Mouse (Mus musculus) midbrain, embryonic 13.5 days (tissue): Measurements from ENCODE around the gene Il13. TPM values are rescaled to one million over a fixed set of nuclear protein-coding genes. Genes with fewer than 3 reads are reported as not detected.

Source experiments
- ATAC-seq: fragments of 200-750 bp; cut with Nextera tagmentation; 2 replicates; pipeline ENCODE4 v1.8.0; 2017; ENCODE audit warnings: mild to moderate bottlenecking, moderate TSS enrichment, moderate library complexity
- H3K27ac ChIP-seq: fragments of 300-500 bp; sonication (generic); 2 replicates; pipeline ENCODE4 v1.5.1; 2015; ENCODE audit warnings: inconsistent platforms, mild to moderate bottlenecking, moderate library complexity
- H3K27me3 ChIP-seq: fragments of 300-500 bp; sonication (generic); 2 replicates; pipeline ENCODE4 v1.6.1; 2015; ENCODE audit warnings: mild to moderate bottlenecking, inconsistent platforms
- H3K36me3 ChIP-seq: fragments of 300-500 bp; sonication (generic); 2 replicates; pipeline ENCODE4 v1.6.1; 2015; ENCODE audit warnings: mild to moderate bottlenecking, inconsistent platforms
- H3K4me1 ChIP-seq: fragments of 300-500 bp; sonication (generic); replicated peaks from 2 replicates; pipeline ENCODE4 v1.6.1; 2015; ENCODE audit warnings: inconsistent platforms
- H3K4me2 ChIP-seq: fragments of 300-500 bp; sonication (generic); replicated peaks from 2 replicates; pipeline ENCODE4 v1.6.1; 2015; ENCODE audit warnings: moderate library complexity, mild to moderate bottlenecking, inconsistent platforms
- H3K4me3 ChIP-seq: fragments of 300-500 bp; sonication (generic); replicated peaks from 2 replicates; pipeline ENCODE4 v1.5.1; 2015; ENCODE audit warnings: mild to moderate bottlenecking, inconsistent platforms
- H3K9ac ChIP-seq: fragments of 300-500 bp; sonication (generic); replicated peaks from 2 replicates; pipeline ENCODE4 v1.6.1; 2015; ENCODE audit warnings: mild to moderate bottlenecking, inconsistent platforms
- H3K9me3 ChIP-seq: fragments of 300-500 bp; sonication (generic); 2 replicates; pipeline ENCODE4 v1.6.1; 2016; ENCODE audit warnings: mild to moderate bottlenecking, inconsistent platforms
- WGBS: fragments of 180-500 bp; shearing (Covaris S2); methylation state at CpG from one replicate; pipeline ENCODE4 v1.1.7; 2015; 5-methylcytosine and 5-hydroxymethylcytosine counted together
- polyA plus RNA-seq: library from polyadenylated mRNA; unstranded; fragments of >200 nt; fragmentation: Nextera tagmentation; extraction: Ambion mirVana; gene quantifications from 2 replicates; pipeline ENCODE4 v1.2.1, GENCODE M21; 2015

The Il13 gene
- polyA plus RNA-seq, 1 experiment from 2014 or later, result not detected

DNA sequence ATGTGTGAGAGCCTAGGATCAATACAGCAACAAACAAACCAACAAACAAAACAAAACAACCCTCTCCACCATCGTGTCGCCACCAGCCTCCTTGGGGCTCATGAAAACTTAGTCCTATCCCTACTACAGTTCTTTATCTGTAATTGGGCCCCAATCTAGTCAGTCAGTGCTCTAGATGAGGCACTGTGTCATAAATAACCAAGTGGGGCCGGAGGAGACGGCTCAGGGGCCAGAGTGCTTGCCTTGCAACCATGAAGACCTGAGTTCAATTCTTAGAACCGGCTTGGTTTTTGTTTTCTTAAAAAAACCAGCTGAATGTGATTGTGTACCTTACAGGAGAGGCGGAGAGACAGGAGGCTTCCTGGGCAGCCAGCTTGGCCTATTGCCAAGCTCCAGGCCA lies 19.3 kb downstream of the Il13 start:
- no peak for ATAC-seq

DNA sequence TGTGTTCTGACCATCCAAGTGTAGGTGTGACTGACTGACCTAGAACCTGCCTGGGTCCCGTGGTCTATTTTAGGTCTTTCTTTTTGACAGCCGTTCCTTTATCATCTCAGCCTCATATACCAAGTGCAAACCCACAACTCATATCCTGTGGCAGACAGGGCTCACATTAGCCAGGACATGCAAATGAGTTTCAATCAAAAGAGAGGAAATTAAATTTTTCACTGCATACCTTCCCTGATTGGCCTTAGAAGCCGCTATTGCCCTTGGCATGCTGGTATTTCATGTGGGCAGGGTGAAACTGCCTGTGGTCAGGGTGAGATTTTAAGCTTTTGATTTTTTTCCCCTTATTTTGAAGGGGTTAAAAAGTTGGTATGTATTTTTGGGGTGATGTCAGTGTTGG lies 24.8 kb downstream of the Il13 start:
- no peaks in the 10 kb centered on the region for H3K36me3 ChIP-seq
- H3K27ac ChIP-seq, result no peak overlapping the region
- no peaks in the 10 kb centered on the region for H3K9me3 ChIP-seq
- no peak overlapping the region for H3K9ac ChIP-seq
- H3K4me2 ChIP-seq, result no peak overlapping the region
- no peak for ATAC-seq
- 90% methylated on average over 3 of the region's 3 CpGs for WGBS
- no peak overlapping the region for H3K4me3 ChIP-seq
- H3K27me3 ChIP-seq, result no peaks in the 10 kb centered on the region
- peaks cover 10% of the 10 kb centered on the region for H3K4me1 ChIP-seq

More for the DNA sequence above, 19.3 kb downstream of the Il13 start:
- Histone ChIP-seq H3K9me3 (no peaks in the 10 kb centered on the region), H3K4me1 (no peaks in the 10 kb centered on the region), H3K36me3 (no peaks in the 10 kb centered on the region), H3K27me3 (no peaks in the 10 kb centered on the region), H3K4me2 (no peak overlapping the region), H3K4me3 (no peak overlapping the region), H3K27ac (no peak overlapping the region), H3K9ac (no peak overlapping the region)
- WGBS, result 83% methylated on average over 6 of the region's 6 CpGs

DNA sequence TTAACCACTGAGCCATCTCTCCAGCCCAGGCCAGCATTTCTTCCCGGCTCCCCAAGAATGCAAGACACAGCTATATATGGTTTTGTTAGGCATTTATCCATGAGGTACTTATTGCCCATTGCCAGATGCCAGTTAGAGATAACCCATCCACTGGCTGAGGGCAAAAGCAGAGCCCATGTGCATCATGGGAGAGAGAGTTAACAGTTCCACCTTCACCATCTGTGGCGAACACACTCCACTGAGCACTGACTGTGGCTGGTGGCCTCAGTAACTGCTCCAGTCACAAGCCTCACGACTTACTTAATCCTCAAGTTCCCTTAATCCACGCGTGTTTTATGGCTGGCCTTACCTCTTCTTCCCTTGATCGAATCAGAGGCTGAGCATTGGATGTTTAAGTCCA lies 25.3 kb downstream of the Il13 start:
- no peak overlapping the region for H3K27ac ChIP-seq
- H3K9ac ChIP-seq, result no peak overlapping the region
- peaks cover 10% of the 10 kb centered on the region for H3K4me1 ChIP-seq
- H3K27me3 ChIP-seq, result no peaks in the 10 kb centered on the region
- ATAC-seq, result no peak
- 0 out of 2 replicates have a peak, but pooled peaks cover 3% of the 10 kb centered on the region for H3K36me3 ChIP-seq
- no peaks in the 10 kb centered on the region for H3K9me3 ChIP-seq
- H3K4me2 ChIP-seq, result no peak overlapping the region
- 72% methylated on average over 6 of the region's 6 CpGs for WGBS
- H3K4me3 ChIP-seq, result no peak overlapping the region

DNA sequence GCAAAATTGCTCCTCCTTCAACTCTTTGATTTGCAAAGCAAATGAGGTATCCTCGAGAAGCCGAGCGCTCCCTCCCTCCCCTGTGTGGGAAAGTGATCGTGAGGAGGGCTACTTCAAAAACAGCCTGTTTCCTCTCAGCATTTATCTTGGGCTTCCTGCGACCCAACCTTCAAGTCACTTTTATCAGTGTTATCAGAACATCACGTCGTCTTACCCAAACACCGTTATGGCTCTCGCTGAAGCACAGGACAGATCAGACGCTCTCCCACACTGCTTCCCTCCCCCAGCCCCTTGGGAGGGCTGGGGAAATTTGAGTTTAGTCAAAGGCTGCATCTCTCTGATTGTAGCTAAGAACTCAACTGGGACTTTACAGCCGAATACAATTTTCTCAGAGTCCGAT lies 28.9 kb downstream of the Il13 start:
- H3K27me3 ChIP-seq, result no peaks in the 10 kb centered on the region
- H3K27ac ChIP-seq, result no peak overlapping the region
- H3K36me3 ChIP-seq, result peaks cover 17% of the 10 kb centered on the region
- no peaks in the 10 kb centered on the region for H3K9me3 ChIP-seq
- H3K4me1 ChIP-seq, result peaks cover 10% of the 10 kb centered on the region
- ATAC-seq, result no peak
- H3K4me2 ChIP-seq, result peak overlapping the region; percentile 26; the same call in 1 of the 2 replicates
- H3K4me3 ChIP-seq, result no peak overlapping the region
- H3K9ac ChIP-seq, result no peak overlapping the region
- 5% methylated on average over 12 of the region's 12 CpGs for WGBS

DNA sequence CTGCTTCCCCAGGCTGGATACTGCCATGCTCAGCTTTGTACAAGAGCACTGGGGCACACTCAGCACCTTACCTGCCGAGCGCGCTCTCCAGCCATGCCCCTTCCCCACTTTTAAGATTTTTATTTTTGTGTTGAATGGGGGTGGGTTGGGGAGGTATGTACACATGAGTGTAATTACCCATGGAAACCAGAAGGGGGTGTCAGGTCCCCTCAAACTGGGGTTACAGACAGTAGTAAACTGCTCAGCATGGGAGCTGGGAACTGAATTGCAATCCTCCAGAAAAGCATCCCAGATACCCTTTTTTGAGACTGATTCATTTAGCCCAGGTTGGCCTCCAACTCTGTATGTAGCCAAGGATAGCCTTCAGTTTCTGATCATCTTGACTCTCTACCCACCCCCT lies 29.5 kb downstream of the Il13 start:
- H3K4me1 ChIP-seq, result peaks cover 10% of the 10 kb centered on the region
- no peaks in the 10 kb centered on the region for H3K27me3 ChIP-seq
- no peak overlapping the region for H3K4me3 ChIP-seq
- H3K9ac ChIP-seq, result no peak overlapping the region
- ATAC-seq, result no peak
- WGBS, result 94% methylated on average over 3 of the region's 3 CpGs
- no peak overlapping the region for H3K27ac ChIP-seq
- no peaks in the 10 kb centered on the region for H3K9me3 ChIP-seq
- peaks cover 23% of the 10 kb centered on the region for H3K36me3 ChIP-seq
- no peak overlapping the region for H3K4me2 ChIP-seq

DNA sequence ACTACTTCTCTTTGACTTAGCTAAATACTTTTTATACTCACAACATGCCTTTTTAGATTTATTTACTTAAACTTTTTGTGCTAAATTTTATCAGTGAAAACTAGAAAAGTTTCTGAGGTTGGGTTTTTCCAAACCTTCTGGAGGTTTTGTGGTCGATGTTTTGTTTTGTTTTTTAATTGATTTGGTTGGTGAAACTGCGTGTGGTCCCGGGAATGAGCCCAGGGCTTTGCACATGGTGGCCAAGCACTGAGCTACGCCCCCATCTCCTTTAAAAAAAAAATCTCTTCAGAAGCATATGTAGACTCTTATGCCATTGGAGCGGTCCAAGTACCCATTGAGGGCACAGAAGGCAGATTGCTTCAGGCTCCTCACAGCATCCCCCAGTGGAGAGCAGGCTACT lies 43.4 kb downstream of the Il13 start:
- no peaks in the 10 kb centered on the region for H3K9me3 ChIP-seq
- peaks cover 88% of the 10 kb centered on the region for H3K36me3 ChIP-seq
- ATAC-seq, result no peak
- H3K27ac ChIP-seq, result no peak overlapping the region
- no peak overlapping the region for H3K4me3 ChIP-seq
- H3K9ac ChIP-seq, result no peak overlapping the region
- no peak overlapping the region for H3K4me2 ChIP-seq
- 90% methylated on average over 5 of the region's 5 CpGs for WGBS
- H3K4me1 ChIP-seq, result no peaks in the 10 kb centered on the region
- H3K27me3 ChIP-seq, result no peaks in the 10 kb centered on the region

DNA sequence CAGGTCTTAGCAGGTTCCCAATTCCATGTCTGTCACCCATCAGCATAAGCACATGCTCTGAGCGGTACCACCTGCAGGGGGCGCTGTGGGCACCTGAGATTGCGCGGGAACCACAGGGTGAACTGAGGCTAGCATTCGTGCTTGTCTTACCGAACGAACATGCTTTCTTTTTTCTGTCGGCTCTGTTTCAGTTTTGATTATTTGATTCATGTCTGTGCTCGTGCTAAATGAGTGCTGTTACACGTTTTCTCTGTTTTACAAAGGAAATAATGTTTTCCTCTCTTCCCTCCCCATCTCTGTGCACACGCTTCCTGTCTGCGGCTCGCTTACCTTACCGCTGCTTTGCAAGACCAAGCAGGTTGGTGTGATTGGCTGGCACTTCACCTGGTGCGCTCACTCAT lies 44.1 kb downstream of the Il13 start:
- Histone ChIP-seq H3K27me3 (no peaks in the 10 kb centered on the region), H3K9me3 (no peaks in the 10 kb centered on the region), H3K27ac (no peak overlapping the region), H3K4me2 (no peak overlapping the region), H3K36me3 (peaks cover 90% of the 10 kb centered on the region), H3K9ac (no peak overlapping the region), H3K4me1 (no peaks in the 10 kb centered on the region), H3K4me3 (no peak overlapping the region)
- WGBS, result 46% methylated on average over 15 of the region's 15 CpGs
- no peak for ATAC-seq

DNA sequence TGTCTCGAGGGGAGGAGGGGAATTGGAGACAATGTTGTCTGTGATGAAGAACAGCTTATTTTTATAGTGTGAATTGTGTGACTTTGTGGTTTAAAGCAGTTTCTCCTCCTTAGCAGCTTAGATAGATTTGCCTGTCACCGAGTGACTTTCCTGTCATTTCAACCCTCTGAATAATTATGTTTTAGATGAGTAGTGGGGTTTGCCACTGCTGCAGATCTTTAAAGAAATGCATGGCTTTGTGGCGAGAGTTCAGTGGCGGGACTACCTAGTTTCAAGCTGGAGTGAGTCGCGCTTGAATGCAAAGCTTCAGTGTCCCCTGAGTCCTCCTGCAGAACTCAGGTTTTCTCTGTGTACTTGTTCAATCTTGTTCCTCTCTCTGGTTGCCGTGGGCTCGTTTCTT lies 46.2 kb downstream of the Il13 start:
- Histone ChIP-seq H3K36me3 (peaks cover 89% of the 10 kb centered on the region), H3K4me3 (no peak overlapping the region), H3K9ac (no peak overlapping the region), H3K4me2 (no peak overlapping the region), H3K27me3 (no peaks in the 10 kb centered on the region), H3K4me1 (no peaks in the 10 kb centered on the region), H3K27ac (no peak overlapping the region), H3K9me3 (no peaks in the 10 kb centered on the region)
- WGBS, result 80% methylated on average over 8 of the region's 8 CpGs
- ATAC-seq, result no peak

DNA sequence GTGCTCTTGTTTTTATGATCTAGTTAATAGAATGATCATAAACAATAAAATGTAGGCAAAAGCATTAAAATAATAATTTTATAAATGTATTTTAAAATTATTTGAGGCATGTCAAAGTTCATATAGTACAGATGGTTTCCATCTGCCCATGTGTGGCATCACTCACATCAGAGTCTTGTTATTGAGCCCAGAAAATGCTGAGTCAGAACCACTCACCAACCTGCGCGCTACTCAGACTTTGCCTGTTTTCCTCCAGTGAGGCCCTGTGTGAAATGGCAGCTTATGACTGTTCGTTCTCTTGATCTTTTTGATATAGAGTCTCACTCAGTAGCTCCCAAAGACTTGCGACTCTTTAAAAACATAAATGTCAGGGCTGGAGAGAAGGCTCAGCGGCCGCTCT lies 49.0 kb downstream of the Il13 start:
- Histone ChIP-seq H3K4me1 (no peaks in the 10 kb centered on the region), H3K27ac (no peak overlapping the region), H3K27me3 (no peaks in the 10 kb centered on the region), H3K36me3 (peaks cover 82% of the 10 kb centered on the region), H3K4me3 (no peak overlapping the region), H3K9me3 (no peaks in the 10 kb centered on the region), H3K9ac (no peak overlapping the region), H3K4me2 (no peak overlapping the region)
- 97% methylated on average over 6 of the region's 6 CpGs for WGBS
- ATAC-seq, result no peak

DNA sequence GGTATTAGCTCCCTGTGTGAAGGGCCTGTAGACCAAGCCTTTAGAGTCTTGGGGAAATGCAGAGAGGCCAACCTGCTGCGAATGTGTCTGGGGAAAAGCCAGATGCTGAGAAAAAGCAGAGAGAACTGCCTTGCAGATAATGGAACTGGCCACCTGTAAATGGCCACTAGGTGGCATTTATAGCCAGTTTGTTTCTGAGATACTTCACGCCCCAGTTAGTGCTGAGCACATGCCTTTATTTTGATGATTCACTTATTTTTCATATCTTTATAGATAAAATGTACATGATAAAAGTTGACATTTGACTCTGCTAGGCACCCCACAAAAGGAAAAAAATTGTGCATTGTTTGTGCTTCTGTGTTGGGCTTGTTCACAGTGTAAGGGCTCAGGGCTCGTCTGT lies 49.7 kb downstream of the Il13 start:
- no peak for ATAC-seq
- no peaks in the 10 kb centered on the region for H3K9me3 ChIP-seq
- H3K27ac ChIP-seq, result no peak overlapping the region
- no peaks in the 10 kb centered on the region for H3K4me1 ChIP-seq
- no peak overlapping the region for H3K4me2 ChIP-seq
- H3K36me3 ChIP-seq, result peaks cover 86% of the 10 kb centered on the region
- H3K27me3 ChIP-seq, result no peaks in the 10 kb centered on the region
- no peak overlapping the region for H3K9ac ChIP-seq
- 69% methylated on average over 3 of the region's 3 CpGs for WGBS
- H3K4me3 ChIP-seq, result no peak overlapping the region

DNA sequence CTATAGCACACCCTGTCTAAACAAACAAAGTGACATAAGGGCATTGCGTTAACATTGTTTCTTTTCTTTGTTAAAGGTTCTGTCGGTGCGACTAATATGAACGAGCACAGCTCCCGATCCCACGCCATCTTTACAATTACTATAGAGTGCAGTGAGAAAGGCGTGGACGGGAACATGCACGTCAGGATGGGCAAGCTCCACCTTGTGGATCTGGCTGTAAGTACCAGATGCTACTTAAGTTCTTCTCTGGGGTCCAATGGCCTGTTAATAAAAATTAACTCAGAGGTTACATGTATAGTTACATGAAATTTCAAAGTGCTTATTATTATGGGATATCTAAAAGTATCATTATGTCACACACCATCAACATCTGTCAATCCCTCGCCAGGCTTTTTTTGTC lies 51.4 kb downstream of the Il13 start:
- Histone ChIP-seq H3K4me3 (no peak overlapping the region), H3K36me3 (peaks cover 82% of the 10 kb centered on the region), H3K9me3 (no peaks in the 10 kb centered on the region), H3K27ac (no peak overlapping the region), H3K4me2 (no peak overlapping the region), H3K9ac (no peak overlapping the region), H3K27me3 (no peaks in the 10 kb centered on the region), H3K4me1 (no peaks in the 10 kb centered on the region)
- ATAC-seq, result no peak; the same call in 1 of the 2 replicates
- 75% methylated on average over 10 of the region's 10 CpGs for WGBS
